Mouse (Mus musculus): Measurements from ENCODE around the gene Foxj2. TPM values are rescaled to one million over a fixed set of nuclear protein-coding genes. Genes with fewer than 3 reads are reported as not detected.

Gene Foxj2
- total and polyA plus RNA-seq, 2 experiments from 2014 or later = 6.9 to 20.1 TPM

DNA sequence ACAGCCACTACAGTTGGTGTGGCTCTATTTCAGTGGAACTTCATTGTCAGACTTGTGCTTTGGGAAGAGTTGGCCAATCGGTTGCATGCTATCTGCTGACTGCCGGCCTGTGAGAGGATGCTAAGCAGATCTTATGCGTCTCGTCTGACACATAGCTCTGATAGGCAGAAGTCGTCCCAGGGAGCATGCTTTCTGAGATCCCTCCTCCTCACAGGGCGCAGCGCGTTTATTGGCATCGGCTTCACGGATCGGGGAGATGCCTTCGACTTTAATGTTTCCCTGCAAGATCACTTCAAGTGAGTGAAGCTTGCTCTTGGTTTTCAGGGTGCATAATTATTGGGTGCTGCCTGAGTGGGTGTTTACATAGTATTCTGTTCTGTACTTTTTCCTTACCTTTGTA lies 61.6 kb downstream of the Foxj2 start:
- no peak for DNase-seq (ENCODE audit: low spot score)
- TF ChIP-seq CTCF (IDR thresholded peaks at IDR 0.05; ENCODE audit: low read depth) = no peak
- 96% methylated on average over 12 of the region's 12 CpGs for WGBS
- Histone ChIP-seq H3K27ac (no peak overlapping the region), H3K27me3 (ENCODE audit: insufficient read depth, low read length) (no peaks in the 10 kb centered on the region), H3K4me2 (ENCODE audit: low read depth, low read length) (no peak overlapping the region), H3K4me3 (ENCODE audit: low read length) (no peak overlapping the region), H3K4me1 (ENCODE audit: insufficient read depth, low read length) (0 out of 2 replicates have a peak, but pooled peaks cover under 1% of the 10 kb centered on the region), H3K9ac (replicated peaks; ENCODE audit: low read length) (no peak overlapping the region), H3K36me3 (ENCODE audit: insufficient read depth, low read length) (peaks cover 59% of the 10 kb centered on the region), H3K9me3 (ENCODE audit: low read length) (no peaks in the 10 kb centered on the region)
- ATAC-seq = no peak

DNA sequence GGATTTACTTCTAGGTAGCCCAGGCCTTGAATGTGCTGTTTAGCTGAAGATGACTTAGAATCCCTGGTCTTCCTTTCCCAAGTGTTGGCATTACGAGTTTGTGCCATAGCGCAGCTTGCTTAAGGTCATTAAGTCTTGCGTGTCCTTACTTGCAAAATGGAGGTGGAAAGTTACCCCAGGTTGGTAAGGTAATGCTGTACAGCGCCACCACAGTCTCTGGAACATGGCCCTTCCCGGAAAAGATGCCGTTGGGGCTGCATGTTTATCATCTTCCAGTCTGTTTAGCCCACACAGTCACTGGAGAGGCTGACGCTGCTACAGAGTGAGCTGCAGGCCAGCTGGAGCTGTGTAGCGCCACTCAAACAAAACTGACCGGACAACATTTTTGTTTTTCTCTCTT lies 63.9 kb downstream of the Foxj2 start:
- Histone ChIP-seq H3K27me3 (ENCODE audit: insufficient read depth, low read length) (no peaks in the 10 kb centered on the region), H3K4me3 (ENCODE audit: low read length) (no peak overlapping the region), H3K9ac (replicated peaks; ENCODE audit: low read length) (no peak overlapping the region), H3K4me1 (ENCODE audit: insufficient read depth, low read length) (no peaks in the 10 kb centered on the region), H3K27ac (no peak overlapping the region), H3K9me3 (ENCODE audit: low read length) (no peaks in the 10 kb centered on the region), H3K36me3 (ENCODE audit: insufficient read depth, low read length) (peaks cover 78% of the 10 kb centered on the region), H3K4me2 (ENCODE audit: low read depth, low read length) (no peak overlapping the region)
- WGBS = 95% methylated on average over 9 of the region's 9 CpGs
- no peak for DNase-seq (ENCODE audit: low spot score)
- ATAC-seq = no peak
- TF ChIP-seq CTCF (IDR thresholded peaks at IDR 0.05; ENCODE audit: low read depth) = no peak

DNA sequence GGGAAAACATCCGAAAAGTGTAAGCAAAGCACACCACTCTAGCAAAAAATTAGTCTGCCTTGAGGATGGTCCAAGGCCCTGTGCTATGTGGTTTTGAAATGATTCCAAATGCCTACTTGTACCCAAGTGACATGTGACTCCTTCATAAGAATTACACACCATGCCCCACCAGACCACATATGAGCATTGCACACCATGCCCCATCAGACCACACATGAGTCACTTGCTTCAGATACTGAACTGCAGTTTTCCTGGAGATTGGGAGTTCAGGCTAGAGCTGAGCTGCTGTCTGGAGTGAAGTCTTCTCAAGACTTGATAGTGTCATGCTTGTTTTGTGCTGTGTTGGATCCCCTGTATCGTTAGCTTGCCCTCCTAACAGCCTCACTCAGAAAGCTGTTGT lies 69.9 kb downstream of the Foxj2 start:
- H3K4me1 ChIP-seq (ENCODE audit: insufficient read depth, low read length) = no peaks in the 10 kb centered on the region
- H3K36me3 ChIP-seq (ENCODE audit: insufficient read depth, low read length) = peaks cover 36% of the 10 kb centered on the region
- WGBS = 89% methylated on average over 2 of the region's 2 CpGs
- no peak overlapping the region for H3K4me2 ChIP-seq (ENCODE audit: low read depth, low read length)
- no peak overlapping the region for H3K27ac ChIP-seq
- TF ChIP-seq CTCF (IDR thresholded peaks at IDR 0.05; ENCODE audit: low read depth) = no peak
- H3K9me3 ChIP-seq (ENCODE audit: low read length) = no peaks in the 10 kb centered on the region
- DNase-seq (ENCODE audit: low spot score) = no peak
- H3K9ac ChIP-seq (replicated peaks; ENCODE audit: low read length) = no peak overlapping the region
- no peaks in the 10 kb centered on the region for H3K27me3 ChIP-seq (ENCODE audit: insufficient read depth, low read length)
- ATAC-seq = no peak; the same call in 1 of the 2 replicates
- no peak overlapping the region for H3K4me3 ChIP-seq (ENCODE audit: low read length)

DNA sequence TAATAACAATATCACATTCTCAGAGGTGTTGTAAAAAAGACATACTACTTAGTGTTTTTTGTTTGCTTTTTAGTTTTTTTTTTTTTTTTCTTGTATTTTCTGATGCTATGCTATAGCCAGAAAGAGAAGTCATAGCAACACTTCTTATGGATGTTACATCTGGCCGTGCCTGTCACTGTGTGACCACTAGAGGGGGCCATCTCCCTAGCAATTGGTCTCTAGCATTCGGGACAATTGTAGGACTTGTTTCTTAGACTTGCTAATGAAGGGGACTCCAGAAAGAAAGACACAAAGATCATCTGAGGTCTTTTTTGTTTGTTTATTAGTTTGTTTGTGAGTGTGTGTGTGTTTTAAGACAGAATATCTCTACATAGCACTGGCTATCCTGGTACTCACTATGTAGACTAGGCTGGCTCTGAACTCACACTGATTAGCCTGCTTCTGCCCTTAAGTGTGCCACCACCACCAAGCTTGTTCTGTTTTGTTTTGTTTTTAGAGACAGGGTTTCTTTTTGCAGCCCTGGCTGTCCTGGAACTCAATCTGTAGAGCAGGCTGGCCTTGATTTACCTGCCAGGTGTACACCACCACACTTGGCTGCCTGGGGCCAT lies 72.8 kb downstream of the Foxj2 start:
- peak; percentile 90 for DNase-seq (ENCODE audit: low spot score)
- peak; percentile 82 for ATAC-seq
- Histone ChIP-seq H3K9me3 (ENCODE audit: low read length) (no peaks in the 10 kb centered on the region), H3K27me3 (ENCODE audit: insufficient read depth, low read length) (no peaks in the 10 kb centered on the region), H3K4me2 (ENCODE audit: low read depth, low read length) (no peak overlapping the region), H3K36me3 (ENCODE audit: insufficient read depth, low read length) (peaks cover 19% of the 10 kb centered on the region), H3K27ac (no peak overlapping the region), H3K4me1 (ENCODE audit: insufficient read depth, low read length) (no peaks in the 10 kb centered on the region), H3K4me3 (ENCODE audit: low read length) (no peak overlapping the region), H3K9ac (replicated peaks; ENCODE audit: low read length) (no peak overlapping the region)
- 8% methylated on average over 2 of the region's 2 CpGs for WGBS
- peak; percentile 92 for TF ChIP-seq CTCF (IDR thresholded peaks at IDR 0.05; ENCODE audit: low read depth)

Small RNAs within 50 kb of the gene (microRNA-seq; reads per million reads assigned to microRNA genes)
- gene Mir7231 = 0 to 0.53 reads per million in 2 experiments

Other genes starting within 250 kb of the Foxj2 start
- gene Apobec1, start 217.5 kb upstream of the Foxj2 start, total RNA-seq (2014; rRNA removed) = 2.9 and 7.6 TPM in 2 replicates
- gene Apobec1, start 217.5 kb upstream of the Foxj2 start, polyA plus RNA-seq (2015; fragmentation: Nextera tagmentation; extraction: Ambion mirVana) = 1.6 and 2.1 TPM in 2 replicates
- 1.1 and 1.6 TPM in 2 replicates for gene Gdf3, start 209.8 kb upstream of the Foxj2 start, total RNA-seq (2014; rRNA removed)
- 0.19 and 0.29 TPM in 2 replicates for gene Gdf3, start 209.8 kb upstream of the Foxj2 start, polyA plus RNA-seq (2015; fragmentation: Nextera tagmentation; extraction: Ambion mirVana)
- not detected in 2 replicates for gene Dppa3, start 193.5 kb upstream of the Foxj2 start, total RNA-seq (2014; rRNA removed)
- not detected in 2 replicates for gene Dppa3, start 193.5 kb upstream of the Foxj2 start, polyA plus RNA-seq (2015; fragmentation: Nextera tagmentation; extraction: Ambion mirVana)
- not detected in 2 replicates for gene Nanog, start 112.4 kb upstream of the Foxj2 start, total RNA-seq (2014; rRNA removed)
- gene Nanog, start 112.4 kb upstream of the Foxj2 start, polyA plus RNA-seq (2015; fragmentation: Nextera tagmentation; extraction: Ambion mirVana) = 0.15 and 0.16 TPM in 2 replicates
- 108 and 129 TPM in 2 replicates for gene Slc2a3, start 18.3 kb upstream of the Foxj2 start, total RNA-seq (2014; rRNA removed)
- 48.9 and 49.7 TPM in 2 replicates for gene Slc2a3, start 18.3 kb upstream of the Foxj2 start, polyA plus RNA-seq (2015; fragmentation: Nextera tagmentation; extraction: Ambion mirVana)
- 1.3 and 2.2 TPM in 2 replicates for gene C3ar1, start 36.2 kb downstream of the Foxj2 start, total RNA-seq (2014; rRNA removed)
- gene C3ar1, start 36.2 kb downstream of the Foxj2 start, polyA plus RNA-seq (2015; fragmentation: Nextera tagmentation; extraction: Ambion mirVana) = 1.4 and 1.5 TPM in 2 replicates
- 119 and 121 TPM in 2 replicates for gene Necap1, start 54.6 kb downstream of the Foxj2 start, total RNA-seq (2014; rRNA removed)
- 158 and 162 TPM in 2 replicates for gene Necap1, start 54.6 kb downstream of the Foxj2 start, polyA plus RNA-seq (2015; fragmentation: Nextera tagmentation; extraction: Ambion mirVana)
- gene Clec4a1, start 101.9 kb downstream of the Foxj2 start, total RNA-seq (2014; rRNA removed) = 0.18 and 0.63 TPM in 2 replicates
- 1.5 and 1.6 TPM in 2 replicates for gene Clec4a1, start 101.9 kb downstream of the Foxj2 start, polyA plus RNA-seq (2015; fragmentation: Nextera tagmentation; extraction: Ambion mirVana)
- 0.14 and 0.78 TPM in 2 replicates for gene Clec4a3, start 132.6 kb downstream of the Foxj2 start, total RNA-seq (2014; rRNA removed)
- gene Clec4a3, start 132.6 kb downstream of the Foxj2 start, polyA plus RNA-seq (2015; fragmentation: Nextera tagmentation; extraction: Ambion mirVana) = 1.5 and 1.7 TPM in 2 replicates
- not detected in 2 replicates for gene Clec4a4, start 170.5 kb downstream of the Foxj2 start, total RNA-seq (2014; rRNA removed)
- gene Clec4a4, start 170.5 kb downstream of the Foxj2 start, polyA plus RNA-seq (2015; fragmentation: Nextera tagmentation; extraction: Ambion mirVana) = not detected in 2 replicates
- not detected in 2 replicates for gene Clec4b1, start 230.0 kb downstream of the Foxj2 start, total RNA-seq (2014; rRNA removed)
- gene Clec4b1, start 230.0 kb downstream of the Foxj2 start, polyA plus RNA-seq (2015; fragmentation: Nextera tagmentation; extraction: Ambion mirVana) = not detected in 2 replicates

Measured in hindbrain, postnatal 0 days (tissue).